Mouse (Mus musculus) frontal cortex, adult (tissue): ENCODE data around the gene Lce3d.

Experiments
- ATAC-seq: cut with Nextera tagmentation; 2 replicates; pipeline ENCODE4 v1.9.2; 2017; ENCODE audit warnings: mild to moderate bottlenecking, moderate library complexity, mixed read lengths; ENCODE audit not compliant: low TSS enrichment

Lce3d gene

GRCm38 (mm10) chr3:92957090-92957489 lies at the start of gene Lce3d:
Gene Lce3d, plus strand, starts transcription at chr3:92957390.
- no peak for ATAC-seq

GRCm38 (mm10) chr3:92907571-92907970 lies 49.6 kb upstream of the Lce3d start:
- ATAC-seq = peak; percentile 79; the same call in 1 of the 2 replicates

GRCm38 (mm10) chr3:92920364-92920763 lies 36.8 kb upstream of the Lce3d start:
- ATAC-seq = peak; percentile 94

GRCm38 (mm10) chr3:92926130-92926529 lies 31.1 kb upstream of the Lce3d start, which contains the start of gene Lce3a:
Gene Lce3a, minus strand, starts transcription at chr3:92926230.
- no peak for ATAC-seq

- ATAC-seq = no peak
Observed at GRCm38 (mm10) chr3:92932679-92933078, 24.5 kb upstream of the Lce3d start, which contains the start of gene Lce3b. Gene Lce3b, plus strand, starts transcription at chr3:92932979.

GRCm38 (mm10) chr3:92944186-92944585 lies 13.0 kb upstream of the Lce3d start, which contains the start of gene Lce3c:
Gene Lce3c, plus strand, starts transcription at chr3:92944486.
- ATAC-seq = no peak

GRCm38 (mm10) chr3:92966761-92967160 lies 9.6 kb downstream of the Lce3d start, which contains the start of gene Lce3e:
Gene Lce3e, plus strand, starts transcription at chr3:92967061.
- no peak for ATAC-seq

- ATAC-seq = no peak
Observed at GRCm38 (mm10) chr3:92978484-92978883, 21.3 kb downstream of the Lce3d start.

- no peak for ATAC-seq
Observed at GRCm38 (mm10) chr3:92991926-92992325, 34.7 kb downstream of the Lce3d start, which contains the start of gene Lce3f. Gene Lce3f, plus strand, starts transcription at chr3:92992226.

- peak; percentile 99 for ATAC-seq
Observed at GRCm38 (mm10) chr3:92998691-92999090, 41.5 kb downstream of the Lce3d start.

GRCm38 (mm10) chr3:93000621-93001020 lies 43.4 kb downstream of the Lce3d start:
- ATAC-seq = no peak

- no peak for ATAC-seq
Observed at GRCm38 (mm10) chr3:93002843-93003242, 45.7 kb downstream of the Lce3d start.
